Mouse (Mus musculus): ENCODE data around the gene Tedc2. TPM values are rescaled to one million over a fixed set of nuclear protein-coding genes. Genes with fewer than 3 reads are reported as not detected.

Tedc2 gene
- polyA plus RNA-seq (2014; fragmentation: Nextera tagmentation; extraction: Ambion mirVana) = 21.9 and 23.4 TPM in 2 replicates

DNA sequence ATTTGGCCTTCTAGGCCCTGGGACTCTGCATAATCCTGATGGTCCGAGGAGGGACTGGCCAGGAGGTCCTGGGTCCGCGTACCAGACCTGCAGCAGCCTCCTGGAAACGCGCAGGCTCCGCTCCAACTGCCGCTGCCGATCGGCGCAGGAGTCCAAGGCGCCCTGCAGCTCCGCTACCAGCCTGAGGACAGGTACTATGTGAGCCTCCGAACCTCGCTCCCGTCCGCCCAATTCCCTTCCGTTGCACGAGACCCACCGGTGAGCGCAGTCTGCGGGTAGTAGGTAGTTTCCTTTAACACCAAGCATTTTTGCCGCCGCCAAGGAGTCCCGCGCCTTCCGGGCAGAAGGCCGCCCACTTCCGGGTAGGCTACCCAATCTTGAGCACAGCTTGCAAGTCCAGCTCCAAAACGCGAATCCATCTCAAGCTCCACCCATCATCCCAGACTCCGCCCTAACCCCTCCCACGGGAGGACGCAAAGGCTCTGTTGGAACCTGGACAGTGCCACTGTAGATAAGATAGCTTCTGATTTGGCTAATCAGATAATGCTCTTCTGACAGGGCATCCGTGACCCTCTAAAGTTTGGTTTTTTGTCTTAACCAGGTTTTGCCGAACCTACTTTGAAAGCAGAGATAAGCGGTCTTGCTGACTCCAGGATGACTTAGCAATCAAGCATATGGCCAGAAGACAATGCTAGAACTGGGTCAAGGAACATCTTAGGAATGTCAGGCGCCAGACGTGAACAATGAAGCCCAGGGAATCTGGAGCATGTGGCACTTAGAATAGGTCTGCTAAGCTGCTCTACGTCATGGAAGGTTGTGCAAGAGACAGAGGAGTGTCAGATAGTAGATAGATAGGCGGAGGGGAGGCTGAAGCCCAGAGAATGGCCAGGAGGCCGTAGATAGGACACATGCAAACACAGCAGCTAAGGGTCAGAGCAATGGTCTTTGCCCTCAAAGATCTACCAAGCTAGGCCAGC lies at the start of gene Tedc2:
Tedc2 (minus strand) TSS at position 417 of the 977 bp plus-strand sequence.
- no peaks in the 10 kb centered on the region for H3K27me3 ChIP-seq (ENCODE audit: control insufficient read depth, insufficient read depth, low read length)
- H3K9ac ChIP-seq (ENCODE audit: low read length) = peak within 1 kb of the TSS; percentile 76
- H3K4me1 ChIP-seq (ENCODE audit: control insufficient read depth, insufficient read depth, low read length) = peaks cover 8% of the 10 kb centered on the region
- peak; percentile 92 for DNase-seq (ENCODE audit: low spot score)
- peak within 1 kb of the TSS; percentile 79 for H3K4me3 ChIP-seq (ENCODE audit: low read depth, low read length)
- H3K9me3 ChIP-seq (ENCODE audit: control insufficient read depth, low read length) = no peaks in the 10 kb centered on the region
- H3K4me2 ChIP-seq (ENCODE audit: low read depth, severe bottlenecking) = peak within 1 kb of the TSS; percentile 91
- peaks cover 37% of the 10 kb centered on the region for H3K36me3 ChIP-seq (ENCODE audit: control insufficient read depth, insufficient read depth, low read length)
- WGBS = 6% methylated on average over 41 of the region's 41 CpGs
- ATAC-seq (ENCODE audit: insufficient number of reproducible peaks, low FRiP score, low TSS enrichment, low read depth) = peak; percentile 88
- no peak within 1 kb of the TSS for H3K27ac ChIP-seq (replicated peaks; ENCODE audit: low read depth, low read length)

GRCm38 (mm10) chr17:24267133-24267532 lies 46.5 kb upstream of the Tedc2 start:
- no peak for DNase-seq (ENCODE audit: low spot score)
- Histone ChIP-seq H3K4me3 (ENCODE audit: low read depth, low read length) (no peak overlapping the region), H3K4me2 (ENCODE audit: low read depth, severe bottlenecking) (no peak overlapping the region), H3K27ac (replicated peaks; ENCODE audit: low read depth, low read length) (no peak overlapping the region), H3K4me1 (ENCODE audit: control insufficient read depth, insufficient read depth, low read length) (no peaks in the 10 kb centered on the region), H3K27me3 (ENCODE audit: control insufficient read depth, insufficient read depth, low read length) (no peaks in the 10 kb centered on the region), H3K9me3 (ENCODE audit: control insufficient read depth, low read length) (no peaks in the 10 kb centered on the region), H3K9ac (ENCODE audit: low read length) (no peak overlapping the region), H3K36me3 (ENCODE audit: control insufficient read depth, insufficient read depth, low read length) (no peaks in the 10 kb centered on the region)
- ATAC-seq (ENCODE audit: insufficient number of reproducible peaks, low FRiP score, low TSS enrichment, low read depth) = no peak
- WGBS = 90% methylated on average over 1 of the region's 1 CpGs

DNA sequence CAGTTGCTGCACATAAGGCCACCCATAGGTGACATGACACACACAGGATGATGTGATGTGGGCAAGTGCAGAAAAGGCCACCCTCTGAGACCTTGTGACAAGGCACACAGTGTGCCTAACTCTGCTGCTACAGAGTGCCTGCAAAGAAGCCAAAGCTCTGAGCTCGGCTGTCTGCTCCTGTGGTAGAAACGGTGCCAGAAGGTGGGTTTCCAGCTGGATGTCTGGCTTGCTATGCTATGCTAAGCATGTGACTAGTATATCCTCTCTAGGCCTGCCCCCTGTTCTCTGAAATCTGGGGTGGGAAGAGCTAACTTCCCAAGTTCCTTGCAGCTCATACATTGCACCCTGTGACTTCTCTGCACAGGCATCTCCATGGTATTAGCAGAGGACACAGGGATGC lies 44.1 kb upstream of the Tedc2 start:
- no peaks in the 10 kb centered on the region for H3K27me3 ChIP-seq (ENCODE audit: control insufficient read depth, insufficient read depth, low read length)
- H3K4me2 ChIP-seq (ENCODE audit: low read depth, severe bottlenecking) = no peak overlapping the region
- no peaks in the 10 kb centered on the region for H3K9me3 ChIP-seq (ENCODE audit: control insufficient read depth, low read length)
- 78% methylated on average over 2 of the region's 2 CpGs for WGBS
- no peaks in the 10 kb centered on the region for H3K4me1 ChIP-seq (ENCODE audit: control insufficient read depth, insufficient read depth, low read length)
- no peak overlapping the region for H3K27ac ChIP-seq (replicated peaks; ENCODE audit: low read depth, low read length)
- DNase-seq (ENCODE audit: low spot score) (no peak), ATAC-seq (ENCODE audit: insufficient number of reproducible peaks, low FRiP score, low TSS enrichment, low read depth) (no peak)
- H3K4me3 ChIP-seq (ENCODE audit: low read depth, low read length) = no peak overlapping the region
- H3K36me3 ChIP-seq (ENCODE audit: control insufficient read depth, insufficient read depth, low read length) = no peaks in the 10 kb centered on the region
- no peak overlapping the region for H3K9ac ChIP-seq (ENCODE audit: low read length)

GRCm38 (mm10) chr17:24260516-24260915 lies 39.9 kb upstream of the Tedc2 start:
- Histone ChIP-seq H3K4me2 (ENCODE audit: low read depth, severe bottlenecking) (no peak overlapping the region), H3K4me3 (ENCODE audit: low read depth, low read length) (no peak overlapping the region)

DNA sequence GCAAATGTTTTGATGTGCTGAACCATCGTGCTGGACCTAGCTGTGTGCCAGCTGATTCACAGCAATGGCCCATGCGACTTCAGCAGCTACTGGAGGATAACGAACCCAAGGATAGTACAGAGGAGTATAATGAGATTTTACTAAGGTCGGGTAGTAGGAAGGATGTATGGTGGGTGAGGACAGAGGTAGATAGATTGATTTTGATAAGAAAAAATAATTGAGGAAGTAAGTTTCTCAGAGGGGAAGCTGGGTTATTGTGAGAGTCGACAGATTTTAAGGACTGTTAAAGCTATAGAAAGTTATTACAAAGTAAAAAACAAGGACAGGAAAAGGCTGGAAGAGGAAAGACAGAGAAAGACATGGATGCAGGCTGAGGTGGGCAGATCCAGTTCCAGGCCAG lies 39.1 kb upstream of the Tedc2 start:
- Histone ChIP-seq H3K4me3 (ENCODE audit: low read depth, low read length) (no peak overlapping the region), H3K36me3 (ENCODE audit: control insufficient read depth, insufficient read depth, low read length) (no peaks in the 10 kb centered on the region), H3K27me3 (ENCODE audit: control insufficient read depth, insufficient read depth, low read length) (no peaks in the 10 kb centered on the region), H3K4me2 (ENCODE audit: low read depth, severe bottlenecking) (no peak overlapping the region), H3K9ac (ENCODE audit: low read length) (no peak overlapping the region), H3K4me1 (ENCODE audit: control insufficient read depth, insufficient read depth, low read length) (no peaks in the 10 kb centered on the region), H3K27ac (replicated peaks; ENCODE audit: low read depth, low read length) (no peak overlapping the region), H3K9me3 (ENCODE audit: control insufficient read depth, low read length) (no peaks in the 10 kb centered on the region)
- 73% methylated on average over 5 of the region's 5 CpGs for WGBS
- no peak for DNase-seq (ENCODE audit: low spot score)
- ATAC-seq (ENCODE audit: insufficient number of reproducible peaks, low FRiP score, low TSS enrichment, low read depth) = no peak

More at GRCm38 (mm10) chr17:24260516-24260915, 39.9 kb upstream of the Tedc2 start:
- Histone ChIP-seq H3K9ac (ENCODE audit: low read length) (no peak overlapping the region), H3K27me3 (ENCODE audit: control insufficient read depth, insufficient read depth, low read length) (no peaks in the 10 kb centered on the region), H3K36me3 (ENCODE audit: control insufficient read depth, insufficient read depth, low read length) (no peaks in the 10 kb centered on the region), H3K4me1 (ENCODE audit: control insufficient read depth, insufficient read depth, low read length) (no peaks in the 10 kb centered on the region), H3K27ac (replicated peaks; ENCODE audit: low read depth, low read length) (no peak overlapping the region; the same call in 1 of the 2 replicates), H3K9me3 (ENCODE audit: control insufficient read depth, low read length) (no peaks in the 10 kb centered on the region)
- WGBS = 45% methylated on average over 4 of the region's 4 CpGs
- ATAC-seq (ENCODE audit: insufficient number of reproducible peaks, low FRiP score, low TSS enrichment, low read depth) = no peak
- DNase-seq (ENCODE audit: low spot score) = no peak

DNA sequence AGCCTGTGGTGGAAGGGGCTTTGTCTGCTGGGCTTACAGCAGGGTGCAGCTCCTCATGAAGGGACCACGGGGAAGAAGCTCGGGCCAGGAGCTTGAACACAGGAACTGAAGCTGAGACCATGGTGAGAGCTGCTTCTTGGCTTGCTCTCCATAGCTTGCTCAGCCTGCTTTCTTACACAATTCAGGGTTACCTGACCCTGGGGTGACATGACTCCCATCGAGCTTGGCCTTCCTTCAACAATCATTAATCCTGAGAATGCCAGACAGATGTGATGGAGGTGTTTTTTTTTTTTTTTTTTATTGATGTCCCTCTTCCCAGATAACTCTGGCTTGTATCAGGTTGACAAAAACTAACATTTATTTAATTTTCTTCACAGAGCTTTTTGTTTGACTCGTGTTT lies 38.3 kb upstream of the Tedc2 start:
- no peaks in the 10 kb centered on the region for H3K27me3 ChIP-seq (ENCODE audit: control insufficient read depth, insufficient read depth, low read length)
- H3K4me1 ChIP-seq (ENCODE audit: control insufficient read depth, insufficient read depth, low read length) = no peaks in the 10 kb centered on the region
- ATAC-seq (ENCODE audit: insufficient number of reproducible peaks, low FRiP score, low TSS enrichment, low read depth) (no peak), DNase-seq (ENCODE audit: low spot score) (no peak)
- no peak overlapping the region for H3K27ac ChIP-seq (replicated peaks; ENCODE audit: low read depth, low read length)
- H3K9me3 ChIP-seq (ENCODE audit: control insufficient read depth, low read length) = no peaks in the 10 kb centered on the region
- no peak overlapping the region for H3K9ac ChIP-seq (ENCODE audit: low read length)
- H3K36me3 ChIP-seq (ENCODE audit: control insufficient read depth, insufficient read depth, low read length) = no peaks in the 10 kb centered on the region
- H3K4me2 ChIP-seq (ENCODE audit: low read depth, severe bottlenecking) = no peak overlapping the region
- H3K4me3 ChIP-seq (ENCODE audit: low read depth, low read length) = no peak overlapping the region
- 80% methylated on average over 4 of the region's 4 CpGs for WGBS

DNA sequence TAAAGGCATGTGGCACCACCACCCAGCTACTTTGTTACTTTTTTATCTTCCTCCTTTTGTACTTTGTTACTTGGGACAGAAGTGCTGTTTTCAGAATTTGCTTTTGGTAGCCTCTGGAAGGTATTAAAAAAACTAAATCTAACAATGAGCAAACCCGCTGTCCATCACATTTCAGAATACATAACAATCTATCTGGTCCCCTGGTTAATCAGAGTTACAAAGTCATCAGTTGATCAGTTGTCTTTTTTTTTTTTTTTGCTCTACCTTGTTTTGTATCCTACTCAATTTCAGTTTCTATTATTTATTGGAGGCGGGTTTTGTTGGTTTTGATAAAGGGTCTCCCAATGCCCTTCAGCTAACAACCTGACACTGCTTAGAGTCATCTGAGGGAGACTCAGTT lies 31.7 kb upstream of the Tedc2 start:
- no peak overlapping the region for H3K4me3 ChIP-seq (ENCODE audit: low read depth, low read length)
- H3K9ac ChIP-seq (ENCODE audit: low read length) = no peak overlapping the region
- H3K4me2 ChIP-seq (ENCODE audit: low read depth, severe bottlenecking) = peak overlapping the region; percentile 77; the same call in 1 of the 2 replicates
- H3K9me3 ChIP-seq (ENCODE audit: control insufficient read depth, low read length) = no peaks in the 10 kb centered on the region
- peaks cover 11% of the 10 kb centered on the region for H3K36me3 ChIP-seq (ENCODE audit: control insufficient read depth, insufficient read depth, low read length)
- ATAC-seq (ENCODE audit: insufficient number of reproducible peaks, low FRiP score, low TSS enrichment, low read depth) (no peak), DNase-seq (ENCODE audit: low spot score) (no peak)
- WGBS = 100% methylated on average over 2 of the region's 2 CpGs
- no peak overlapping the region for H3K27ac ChIP-seq (replicated peaks; ENCODE audit: low read depth, low read length)
- no peaks in the 10 kb centered on the region for H3K27me3 ChIP-seq (ENCODE audit: control insufficient read depth, insufficient read depth, low read length)
- H3K4me1 ChIP-seq (ENCODE audit: control insufficient read depth, insufficient read depth, low read length) = peaks cover 7% of the 10 kb centered on the region

DNA sequence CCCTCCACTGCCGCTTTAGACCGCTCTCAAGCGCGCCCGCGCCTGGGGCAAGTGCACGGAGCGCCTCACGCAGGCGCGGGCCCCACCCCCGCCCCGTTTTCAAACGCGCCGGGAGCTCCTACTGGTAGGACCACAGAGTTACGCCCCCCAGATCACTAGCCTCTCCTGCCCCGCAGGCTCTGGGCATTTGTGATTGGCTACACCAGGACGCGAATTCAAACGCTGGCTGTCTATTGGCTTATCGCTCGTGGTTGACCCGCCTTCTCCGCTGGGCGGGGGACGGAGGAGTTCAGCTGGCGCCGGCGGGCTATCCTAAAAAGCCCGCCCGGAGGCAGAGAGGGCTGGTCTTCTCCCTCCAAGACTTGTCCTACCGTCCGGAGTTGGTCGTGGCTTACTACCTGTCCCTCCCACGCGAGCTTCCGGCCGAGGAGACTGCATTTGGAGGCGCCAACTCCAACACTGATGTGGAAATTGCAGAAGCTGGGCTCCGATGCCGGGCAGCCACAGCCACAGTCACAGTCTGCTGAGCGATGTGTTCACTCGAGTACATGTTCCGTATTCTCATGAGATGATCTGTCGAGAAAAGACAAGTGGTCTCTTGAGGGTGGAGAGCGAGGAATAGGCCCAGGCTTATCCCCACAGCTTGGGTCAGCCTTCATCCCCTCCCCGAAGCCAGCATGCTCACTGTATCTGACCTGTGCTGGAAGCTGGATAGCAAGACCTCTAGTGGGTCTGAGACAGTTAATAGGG lies 30.8 kb upstream of the Tedc2 start, which contains the start of gene Ccnf:
Ccnf (minus strand) TSS at position 165 of the 750 bp plus-strand sequence.
- Histone ChIP-seq H3K4me1 (ENCODE audit: control insufficient read depth, insufficient read depth, low read length) (peaks cover 7% of the 10 kb centered on the region), H3K27me3 (ENCODE audit: control insufficient read depth, insufficient read depth, low read length) (no peaks in the 10 kb centered on the region), H3K9me3 (ENCODE audit: control insufficient read depth, low read length) (no peaks in the 10 kb centered on the region), H3K9ac (ENCODE audit: low read length) (peak within 1 kb of the TSS; percentile 85), H3K4me2 (ENCODE audit: low read depth, severe bottlenecking) (peak within 1 kb of the TSS; percentile 77), H3K36me3 (ENCODE audit: control insufficient read depth, insufficient read depth, low read length) (peaks cover 13% of the 10 kb centered on the region), H3K4me3 (ENCODE audit: low read depth, low read length) (peak within 1 kb of the TSS; percentile 86), H3K27ac (replicated peaks; ENCODE audit: low read depth, low read length) (peak within 1 kb of the TSS; percentile 80)
- ATAC-seq (ENCODE audit: insufficient number of reproducible peaks, low FRiP score, low TSS enrichment, low read depth) (peak; percentile 100), DNase-seq (ENCODE audit: low spot score) (peak; percentile 97)
- under 1% methylated on average over 48 of the region's 48 CpGs for WGBS
